Mouse (Mus musculus) midbrain, embryonic 10.5 days (tissue): ENCODE measurements around the gene Lrrc8a. TPM values are rescaled to one million over a fixed set of nuclear protein-coding genes. Genes with fewer than 3 reads are reported as not detected.

Experiments used
- DNase-seq: peaks from one replicate; pipeline ENCODE4 v3.0.0-alpha.2; 2017; ENCODE audit warnings: low spot score
- H3K27ac ChIP-seq: fragments of 300-500 bp; sonication (generic); replicated peaks from 2 replicates; pipeline ENCODE4 v1.5.1; 2016; ENCODE audit warnings: mild to moderate bottlenecking
- H3K27me3 ChIP-seq: fragments of 300-500 bp; sonication (generic); 2 replicates; pipeline ENCODE4 v1.6.1; 2016; ENCODE audit warnings: low read depth, mild to moderate bottlenecking; ENCODE audit not compliant: poor library complexity, severe bottlenecking
- H3K36me3 ChIP-seq: fragments of 300-500 bp; sonication (generic); 2 replicates; pipeline ENCODE4 v1.6.1; 2016; ENCODE audit warnings: mild to moderate bottlenecking, moderate library complexity
- H3K4me1 ChIP-seq: fragments of 300-500 bp; sonication (generic); 2 replicates; pipeline ENCODE4 v1.6.1; 2016
- H3K4me3 ChIP-seq: fragments of 300-500 bp; sonication (generic); 2 replicates; pipeline ENCODE4 v1.5.1; 2016; ENCODE audit warnings: mild to moderate bottlenecking, moderate library complexity
- H3K9me3 ChIP-seq: fragments of 300-500 bp; sonication (generic); replicated peaks from 2 replicates; pipeline ENCODE4 v1.6.1; 2016; ENCODE audit warnings: mild to moderate bottlenecking
- WGBS: fragments of 180-500 bp; shearing (Covaris S2); methylation state at CpG from one replicate; pipeline ENCODE4 v1.1.7; 2016; 5-methylcytosine and 5-hydroxymethylcytosine counted together
- polyA plus RNA-seq: library from polyadenylated mRNA; unstranded; fragments of >200 nt; fragmentation: Nextera tagmentation; extraction: Ambion mirVana; gene quantifications from 2 replicates; pipeline ENCODE4 v1.2.1, GENCODE M21; 2016

Lrrc8a gene
- polyA plus RNA-seq, 1 experiment from 2014 or later, result 40.8 TPM

- 81% methylated on average over 4 of the region's 4 CpGs for WGBS
- no peak for DNase-seq
These were observed 25.4 kb upstream of the Lrrc8a start for GRCm38 (mm10) chr2:30212169-30212545.

GRCm38 (mm10) chr2:30212951-30213350, 24.6 kb upstream of the Lrrc8a start:
- H3K27me3 ChIP-seq, result no peaks in the 10 kb centered on the region
- DNase-seq, result no peak
- H3K27ac ChIP-seq, result no peak overlapping the region
- no peak overlapping the region for H3K4me3 ChIP-seq
- H3K36me3 ChIP-seq, result no peaks in the 10 kb centered on the region
- WGBS, result 86% methylated on average over 1 of the region's 1 CpGs
- H3K9me3 ChIP-seq, result no peaks in the 10 kb centered on the region
- no peaks in the 10 kb centered on the region for H3K4me1 ChIP-seq

More at GRCm38 (mm10) chr2:30212169-30212545, 25.4 kb upstream of the Lrrc8a start:
- H3K27me3 ChIP-seq, result no peaks in the 10 kb centered on the region
- H3K9me3 ChIP-seq, result no peaks in the 10 kb centered on the region
- no peaks in the 10 kb centered on the region for H3K4me1 ChIP-seq
- H3K4me3 ChIP-seq, result no peak overlapping the region
- H3K27ac ChIP-seq, result no peak overlapping the region
- H3K36me3 ChIP-seq, result no peaks in the 10 kb centered on the region

- WGBS, result 92% methylated on average over 3 of the region's 3 CpGs
- H3K27me3 ChIP-seq, result no peaks in the 10 kb centered on the region
- DNase-seq, result no peak
These were observed 22.8 kb upstream of the Lrrc8a start for GRCm38 (mm10) chr2:30214745-30215144.

GRCm38 (mm10) chr2:30215493-30215892, 22.0 kb upstream of the Lrrc8a start:
- no peak overlapping the region for H3K27ac ChIP-seq
- no peaks in the 10 kb centered on the region for H3K9me3 ChIP-seq
- DNase-seq, result no peak
- no peaks in the 10 kb centered on the region for H3K36me3 ChIP-seq
- H3K27me3 ChIP-seq, result no peaks in the 10 kb centered on the region
- WGBS, result 85% methylated on average over 6 of the region's 6 CpGs
- H3K4me1 ChIP-seq, result no peaks in the 10 kb centered on the region
- H3K4me3 ChIP-seq, result no peak overlapping the region

More at GRCm38 (mm10) chr2:30214745-30215144, 22.8 kb upstream of the Lrrc8a start:
- Histone ChIP-seq H3K36me3 (no peaks in the 10 kb centered on the region), H3K4me1 (no peaks in the 10 kb centered on the region), H3K4me3 (no peak overlapping the region), H3K9me3 (no peaks in the 10 kb centered on the region), H3K27ac (no peak overlapping the region)

- no peak overlapping the region for H3K4me3 ChIP-seq
- H3K36me3 ChIP-seq, result no peaks in the 10 kb centered on the region
- no peaks in the 10 kb centered on the region for H3K4me1 ChIP-seq
- no peaks in the 10 kb centered on the region for H3K27me3 ChIP-seq
- DNase-seq, result no peak
- H3K27ac ChIP-seq, result no peak overlapping the region
- 95% methylated on average over 5 of the region's 5 CpGs for WGBS
- no peaks in the 10 kb centered on the region for H3K9me3 ChIP-seq
These were observed 21.2 kb upstream of the Lrrc8a start for GRCm38 (mm10) chr2:30216293-30216692.

GRCm38 (mm10) chr2:30235593-30235992, 1.9 kb upstream of the Lrrc8a start:
- H3K4me1 ChIP-seq, result peaks cover 31% of the 10 kb centered on the region
- H3K36me3 ChIP-seq, result peaks cover 12% of the 10 kb centered on the region
- no peak for DNase-seq
- peaks cover 9% of the 10 kb centered on the region; the same call in 1 of the 2 replicates for H3K9me3 ChIP-seq
- no peaks in the 10 kb centered on the region for H3K27me3 ChIP-seq
- WGBS, result 92% methylated on average over 5 of the region's 5 CpGs
- no peak overlapping the region for H3K27ac ChIP-seq
- no peak overlapping the region for H3K4me3 ChIP-seq

GRCm38 (mm10) chr2:30236426-30237198, 903 bp upstream of the Lrrc8a start:
- Histone ChIP-seq H3K4me1 (peaks cover 31% of the 10 kb centered on the region), H3K27me3 (no peaks in the 10 kb centered on the region), H3K9me3 (no peaks in the 10 kb centered on the region), H3K27ac (peak overlapping the region; percentile 95), H3K4me3 (peak overlapping the region; percentile 97), H3K36me3 (peaks cover 22% of the 10 kb centered on the region)
- 8% methylated on average over 18 of the region's 18 CpGs for WGBS
- peak; percentile 39 for DNase-seq

- Histone ChIP-seq H3K27ac (peak overlapping the region; percentile 95), H3K4me3 (peak overlapping the region; percentile 97), H3K36me3 (peaks cover 35% of the 10 kb centered on the region), H3K4me1 (peaks cover 31% of the 10 kb centered on the region), H3K27me3 (no peaks in the 10 kb centered on the region), H3K9me3 (no peaks in the 10 kb centered on the region)
- under 1% methylated on average over 42 of the region's 42 CpGs for WGBS
- DNase-seq, result no peak
These were observed 366 bp downstream of the Lrrc8a start for GRCm38 (mm10) chr2:30237881-30238280.

- Histone ChIP-seq H3K4me3 (peak overlapping the region; percentile 97), H3K9me3 (no peaks in the 10 kb centered on the region), H3K4me1 (peaks cover 31% of the 10 kb centered on the region), H3K36me3 (peaks cover 46% of the 10 kb centered on the region), H3K27ac (peak overlapping the region; percentile 95; the same call in 1 of the 2 replicates), H3K27me3 (no peaks in the 10 kb centered on the region)
- no peak for DNase-seq
- WGBS, result 80% methylated on average over 3 of the region's 3 CpGs
These were observed 1.5 kb downstream of the Lrrc8a start for GRCm38 (mm10) chr2:30238906-30239465.

- WGBS, result 83% methylated on average over 4 of the region's 4 CpGs
These were observed 2.3 kb downstream of the Lrrc8a start for GRCm38 (mm10) chr2:30239777-30240176.

GRCm38 (mm10) chr2:30240267-30240666, 2.8 kb downstream of the Lrrc8a start, which contains the start of gene Gm28035:
Gm28035 (plus strand) TSS chr2:30240567.
- Histone ChIP-seq H3K4me3 (peak within 1 kb of the TSS; percentile 97), H3K4me1 (peaks cover 31% of the 10 kb centered on the region), H3K9me3 (no peaks in the 10 kb centered on the region), H3K36me3 (peaks cover 59% of the 10 kb centered on the region), H3K27ac (no peak within 1 kb of the TSS), H3K27me3 (no peaks in the 10 kb centered on the region)
- no peak for DNase-seq
- WGBS, result 81% methylated on average over 2 of the region's 2 CpGs

More at GRCm38 (mm10) chr2:30239777-30240176, 2.3 kb downstream of the Lrrc8a start:
- Histone ChIP-seq H3K4me1 (peaks cover 31% of the 10 kb centered on the region), H3K4me3 (peak overlapping the region; percentile 97; the same call in 1 of the 2 replicates), H3K36me3 (peaks cover 54% of the 10 kb centered on the region), H3K27me3 (no peaks in the 10 kb centered on the region), H3K9me3 (no peaks in the 10 kb centered on the region), H3K27ac (no peak overlapping the region)
- DNase-seq, result no peak

- peaks cover 22% of the 10 kb centered on the region for H3K4me1 ChIP-seq
- no peaks in the 10 kb centered on the region for H3K27me3 ChIP-seq
- peak; percentile 36 for DNase-seq
- WGBS, result 58% methylated on average over 4 of the region's 4 CpGs
- H3K9me3 ChIP-seq, result no peaks in the 10 kb centered on the region
- H3K4me3 ChIP-seq, result no peak overlapping the region
- no peak overlapping the region; the same call in 1 of the 2 replicates for H3K27ac ChIP-seq
- H3K36me3 ChIP-seq, result peaks cover 80% of the 10 kb centered on the region
These were observed 5.0 kb downstream of the Lrrc8a start for GRCm38 (mm10) chr2:30242509-30242908.

GRCm38 (mm10) chr2:30243391-30243790, 5.9 kb downstream of the Lrrc8a start:
- Histone ChIP-seq H3K9me3 (no peaks in the 10 kb centered on the region), H3K4me1 (peaks cover 17% of the 10 kb centered on the region), H3K27me3 (no peaks in the 10 kb centered on the region), H3K4me3 (no peak overlapping the region), H3K27ac (no peak overlapping the region), H3K36me3 (peaks cover 89% of the 10 kb centered on the region)
- DNase-seq, result no peak
- 94% methylated on average over 4 of the region's 4 CpGs for WGBS
